Mouse (Mus musculus): Measurements from ENCODE around the gene A830005F24Rik. TPM values are rescaled to one million over a fixed set of nuclear protein-coding genes. Genes with fewer than 3 reads are reported as not detected.
A peak's percentile ranks its signal among the peaks of the same experiment; 100 is the strongest.

Gene A830005F24Rik
- total and polyA plus RNA-seq, 3 experiments: 1.8 to 2.8 (median 2.7) TPM

- no peaks in the 10 kb centered on the region for H3K36me3 ChIP-seq (replicated peaks in 1 of 2; ENCODE audit: control insufficient read depth in 1 of 2, insufficient read depth in 1 of 2, low read length in 1 of 2)
- no peak overlapping the region for H3K4me2 ChIP-seq (ENCODE audit: insufficient read depth, low read depth, poor library complexity, severe bottlenecking)
- TF ChIP-seq JUN (IDR thresholded peaks at IDR 0.05; ENCODE audit: insufficient read depth, low read depth, low read length) (no peak), KAT2A (IDR thresholded peaks at IDR 0.05; ENCODE audit: insufficient replicate concordance, low read length) (no peak), NELFE (IDR thresholded peaks at IDR 0.05; ENCODE audit: low read depth, low read length) (no peak), ZKSCAN1 (IDR thresholded peaks at IDR 0.05; ENCODE audit: borderline replicate concordance, low read depth, low read length) (no peak), TCF12 (IDR thresholded peaks at IDR 0.05; ENCODE audit: low read depth, low read length) (no peak), ELF1 (IDR thresholded peaks at IDR 0.05; ENCODE audit: low read depth, low read length) (no peak), MXI1 (IDR thresholded peaks at IDR 0.05; ENCODE audit: low read depth, low read length) (no peak), RCOR1 (conservative IDR thresholded peaks at IDR 0.05; ENCODE audit: low read depth, low read length) (no peak), HCFC1 (IDR thresholded peaks at IDR 0.05; ENCODE audit: low read depth, low read length) (no peak), ZNF384 (IDR thresholded peaks at IDR 0.05; ENCODE audit: low read depth, low read length) (no peak), CHD2 (IDR thresholded peaks at IDR 0.05; ENCODE audit: low read length) (no peak), IRF4 (IDR thresholded peaks at IDR 0.05; ENCODE audit: low read depth, low read length) (no peak), USF2 (conservative IDR thresholded peaks at IDR 0.05; ENCODE audit: low read depth, low read length) (no peak), JUND (conservative IDR thresholded peaks at IDR 0.05; ENCODE audit: low read depth, low read length) (no peak), RAD21 (IDR thresholded peaks at IDR 0.05; ENCODE audit: low read depth, low read length) (no peak), POLR2AphosphoS2 (IDR thresholded peaks at IDR 0.05; ENCODE audit: low read depth, low read length) (no peak), ETS1 (conservative IDR thresholded peaks at IDR 0.05; ENCODE audit: low read depth, low read length) (no peak), TBP (conservative IDR thresholded peaks at IDR 0.05; ENCODE audit: low read depth, low read length) (no peak)
- dilution Hi-C loops (cut with MboI; ENCODE audit: extremely low pct_ligation_motif_present, extremely low pct_unique_long_range_greater_than_20kb, low sequenced_read_pairs) (no loop called here), in situ Hi-C loops (cut with MboI; ENCODE audit: low pct_ligation_motif_present, low pct_unique_long_range_greater_than_20kb, low sequenced_read_pairs) (no loop called here)
- no peak overlapping the region for H3K4me3 ChIP-seq (replicated peaks in 1 of 3; ENCODE audit: low read depth in 2 of 3, low read length in 2 of 3, poor library complexity in 1 of 3)
- DNase-seq (ENCODE audit: extremely low read depth): no peak
- H3K79me2 ChIP-seq (replicated peaks; ENCODE audit: control insufficient read depth, extremely low read depth, insufficient read depth, poor library complexity, severe bottlenecking): no peaks in the 10 kb centered on the region
- H3K4me1 ChIP-seq (ENCODE audit: control insufficient read depth in 1 of 2, insufficient read depth in 2 of 2): peaks cover 0 to 6% of the 10 kb centered on the region in 2 experiments; a peak in 2 of 4 replicates
- H3K9me3 ChIP-seq (replicated peaks; ENCODE audit: low read length): no peaks in the 10 kb centered on the region
- H3K27me3 ChIP-seq (replicated peaks): no peaks in the 10 kb centered on the region
- no peak overlapping the region for H3K27ac ChIP-seq (ENCODE audit: insufficient read depth, low read depth)
- no peak overlapping the region for H3K9ac ChIP-seq (ENCODE audit: insufficient read depth, low read depth)
These were observed 40.1 kb downstream of the A830005F24Rik start for GRCm38 (mm10) chr13:48553511-48553910.

GRCm38 (mm10) chr13:48554552-48554951 is 41.2 kb downstream of the A830005F24Rik start:
- Histone ChIP-seq H3K36me3 (replicated peaks in 1 of 2; ENCODE audit: control insufficient read depth in 1 of 2, insufficient read depth in 1 of 2, low read length in 1 of 2) (no peaks in the 10 kb centered on the region), H3K9me3 (replicated peaks; ENCODE audit: low read length) (no peaks in the 10 kb centered on the region), H3K27ac (ENCODE audit: insufficient read depth, low read depth) (no peak overlapping the region), H3K4me1 (ENCODE audit: control insufficient read depth in 1 of 2, insufficient read depth in 2 of 2) (peaks cover 0 to 6% of the 10 kb centered on the region in 2 experiments; a peak in 2 of 4 replicates), H3K27me3 (replicated peaks) (no peaks in the 10 kb centered on the region), H3K4me3 (replicated peaks in 1 of 3; ENCODE audit: low read depth in 2 of 3, low read length in 2 of 3, poor library complexity in 1 of 3) (no peak overlapping the region), H3K79me2 (replicated peaks; ENCODE audit: control insufficient read depth, extremely low read depth, insufficient read depth, poor library complexity, severe bottlenecking) (no peaks in the 10 kb centered on the region), H3K4me2 (ENCODE audit: insufficient read depth, low read depth, poor library complexity, severe bottlenecking) (no peak overlapping the region), H3K9ac (ENCODE audit: insufficient read depth, low read depth) (no peak overlapping the region)
- no peak for DNase-seq (ENCODE audit: extremely low read depth)
- dilution Hi-C loops (cut with MboI; ENCODE audit: extremely low pct_ligation_motif_present, extremely low pct_unique_long_range_greater_than_20kb, low sequenced_read_pairs) (no loop called here), in situ Hi-C loops (cut with MboI; ENCODE audit: low pct_ligation_motif_present, low pct_unique_long_range_greater_than_20kb, low sequenced_read_pairs) (no loop called here)
- TF ChIP-seq TBP (conservative IDR thresholded peaks at IDR 0.05; ENCODE audit: low read depth, low read length): 0 out of 2 replicates have a peak, but pooled peaks have one; percentile 32
- no peak for TF ChIP-seq RAD21 (IDR thresholded peaks at IDR 0.05; ENCODE audit: low read depth, low read length)
